Mouse (Mus musculus): Measurements from ENCODE around the gene Sox6.

DNA sequence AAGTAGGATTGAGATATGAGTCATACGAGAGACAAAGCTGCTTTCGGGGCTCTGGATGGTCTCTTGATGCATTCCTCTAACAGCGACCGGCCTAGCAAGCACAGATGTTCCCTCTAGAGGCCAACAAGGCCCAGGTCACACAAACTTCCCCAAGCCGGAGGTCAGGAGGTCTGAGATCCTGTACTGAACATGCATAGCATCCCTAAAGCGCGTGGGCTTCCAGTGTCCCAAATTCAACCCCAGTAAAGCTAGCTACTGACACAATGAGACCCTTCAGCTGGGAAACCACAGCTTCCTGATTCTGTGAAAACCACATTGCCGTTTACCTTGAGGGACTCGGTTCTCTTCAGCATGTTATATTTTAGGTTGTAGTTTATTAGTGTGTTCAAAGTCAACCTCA lies 499.6 kb downstream of the Sox6 start:
- TF ChIP-seq CTCF (IDR thresholded peaks at IDR 0.05; ENCODE audit: low read depth, low read length) (no peak), POLR2A (IDR thresholded peaks at IDR 0.05; ENCODE audit: borderline replicate concordance, low read depth, low read length) (no peak)
